9 mouse cellular contexts compared by ENCODE assay signal in genomic region chr8:111715514-111715913, GRCm38 (mm10). TPM values are rescaled to one million over a fixed set of nuclear protein-coding genes. Genes with fewer than 3 reads are reported as not detected.
DNase-seq lines count a peak whose midpoint lies in the region; ATAC-seq and TF ChIP-seq lines count a peak whose summit lies in the region.
"Had no signal": no experiment of that assay in that cellular context is flagged by ENCODE, and none has a peak within 500 bp of the region (broad histone marks: within the 10 kb centered on the region; RNA-seq: fewer than 3 reads in every experiment).

No protein-coding gene starts in this region.

- no peak overlapping the region for H3K4me3 ChIP-seq in hindbrain, embryonic 10.5 days
- H3K4me3 ChIP-seq in hindbrain, postnatal 0 days (ENCODE audit: low read length), result no peak overlapping the region
- H3K4me3 ChIP-seq in midbrain, embryonic 11.5 days (ENCODE audit: low read depth, low read length), result no peak overlapping the region
- H3K4me3 ChIP-seq: liver, embryonic 15.5 days had no signal

- peak overlapping the region; percentile 85 for H3K27ac ChIP-seq in hindbrain, embryonic 10.5 days
- no peak overlapping the region for H3K27ac ChIP-seq in hindbrain, postnatal 0 days
- H3K27ac ChIP-seq in midbrain, embryonic 11.5 days (ENCODE audit: low read depth, low read length), result peak overlapping the region; percentile 25; the same call in 1 of the 2 replicates
- H3K27ac ChIP-seq: liver, embryonic 15.5 days had no signal

- H3K36me3 ChIP-seq in hindbrain, embryonic 10.5 days, result peaks cover 82% of the 10 kb centered on the region
- H3K36me3 ChIP-seq in hindbrain, postnatal 0 days (ENCODE audit: insufficient read depth, low read length), result peaks cover 48% of the 10 kb centered on the region
- peaks cover 28% of the 10 kb centered on the region for H3K36me3 ChIP-seq in midbrain, embryonic 11.5 days (ENCODE audit: control insufficient read depth, insufficient read depth, low read length)

- no peak overlapping the region for H3K4me2 ChIP-seq in hindbrain, postnatal 0 days (ENCODE audit: low read depth, low read length)
- no peak overlapping the region for H3K4me2 ChIP-seq in midbrain, embryonic 11.5 days
- H3K4me2 ChIP-seq: liver, embryonic 15.5 days had no signal

- no peak for DNase-seq in hindbrain, embryonic 10.5 days (ENCODE audit: low spot score)
- no peak for DNase-seq in hindbrain, postnatal 0 days (ENCODE audit: low spot score)
- peak; percentile 36 for DNase-seq in ZHBTc4 (ENCODE audit: low read depth, low spot score)
- DNase-seq in cerebellum, postnatal 25 days, result peak; percentile 28 to 50
- no peak for DNase-seq in midbrain, embryonic 11.5 days (ENCODE audit: low spot score, missing footprints)
- DNase-seq in spleen, postnatal 10 days (ENCODE audit: low spot score in 2 of 2), result no peak

- no peaks in the 10 kb centered on the region for H3K27me3 ChIP-seq in hindbrain, embryonic 10.5 days (ENCODE audit: insufficient read depth, poor library complexity, severe bottlenecking)
- H3K27me3 ChIP-seq in hindbrain, postnatal 0 days (ENCODE audit: insufficient read depth, low read length), result no peaks in the 10 kb centered on the region
- H3K27me3 ChIP-seq in midbrain, embryonic 11.5 days (ENCODE audit: control insufficient read depth, insufficient read depth, low read length), result no peaks in the 10 kb centered on the region

- no peak overlapping the region for H3K9ac ChIP-seq in hindbrain, postnatal 0 days (replicated peaks; ENCODE audit: low read length)
- no peak overlapping the region for H3K9ac ChIP-seq in midbrain, embryonic 11.5 days (ENCODE audit: low read length)
- H3K9ac ChIP-seq: liver, embryonic 15.5 days had no signal

- no peaks in the 10 kb centered on the region for H3K9me3 ChIP-seq in hindbrain, embryonic 10.5 days
- H3K9me3 ChIP-seq in hindbrain, postnatal 0 days (ENCODE audit: low read length), result no peaks in the 10 kb centered on the region
- no peaks in the 10 kb centered on the region for H3K9me3 ChIP-seq in midbrain, embryonic 11.5 days (ENCODE audit: control insufficient read depth, low read length)
- H3K9me3 ChIP-seq: liver, embryonic 15.5 days had no signal

- WGBS in hindbrain, embryonic 10.5 days, result 87% methylated on average over 13 of the region's 13 CpGs
- WGBS in hindbrain, postnatal 0 days, result 71% methylated on average over 13 of the region's 13 CpGs
- WGBS in midbrain, embryonic 11.5 days, result 87% methylated on average over 13 of the region's 13 CpGs

- H3K4me1 ChIP-seq in hindbrain, embryonic 10.5 days (replicated peaks), result peaks cover 38% of the 10 kb centered on the region
- peaks cover 31% of the 10 kb centered on the region for H3K4me1 ChIP-seq in hindbrain, postnatal 0 days (ENCODE audit: insufficient read depth, low read length)
- H3K4me1 ChIP-seq in midbrain, embryonic 11.5 days (ENCODE audit: control insufficient read depth, insufficient read depth, low read length), result peaks cover 24% of the 10 kb centered on the region

- no peak; the same call in none of the 2 replicates for TF ChIP-seq CTCF in hindbrain, postnatal 0 days (IDR thresholded peaks at IDR 0.05; ENCODE audit: low read depth)

- no peak for ATAC-seq in hindbrain, postnatal 0 days
- no peak for ATAC-seq in midbrain, embryonic 11.5 days (ENCODE audit: low FRiP score)
- ATAC-seq in granulocyte monocyte progenitor cell, adult 5-6 weeks (replicated peaks; ENCODE audit: poor library complexity, severe bottlenecking), result no peak

RNA-seq across cellular contexts. Expression of gene Ctrb1, which starts 24.7 kb away (rescaled TPM):
- polyA plus RNA-seq in hindbrain, embryonic 10.5 days (2016; fragmentation: Nextera tagmentation; extraction: Ambion mirVana), result not detected in 2 replicates
- not detected in 2 replicates for total RNA-seq in hindbrain, postnatal 0 days (2014; rRNA removed)
- polyA plus RNA-seq in hindbrain, postnatal 0 days (2015; fragmentation: Nextera tagmentation; extraction: Ambion mirVana), result not detected in 2 replicates
- polyA plus RNA-seq in midbrain, embryonic 11.5 days (2014; fragmentation: Nextera tagmentation; extraction: Ambion mirVana), result not detected in 2 replicates
- not detected in 2 replicates for total RNA-seq in granulocyte monocyte progenitor cell, adult 5-6 weeks (2014; fragmentation: Nextera tagmentation)
- total RNA-seq in granulocyte monocyte progenitor cell, adult 5-6 weeks (2017), result not detected in 2 replicates
- total RNA-seq: left cerebral cortex, adult 18-20 months had no signal

RNA-seq across cellular contexts. Expression of gene Bcar1, which starts 28.1 kb away (rescaled TPM):
- polyA plus RNA-seq in hindbrain, embryonic 10.5 days (2016; fragmentation: Nextera tagmentation; extraction: Ambion mirVana), result 61.6 and 63.9 TPM in 2 replicates
- 93.6 and 100 TPM in 2 replicates for total RNA-seq in hindbrain, postnatal 0 days (2014; rRNA removed)
- polyA plus RNA-seq in hindbrain, postnatal 0 days (2015; fragmentation: Nextera tagmentation; extraction: Ambion mirVana), result 42.6 and 48.8 TPM in 2 replicates
- polyA plus RNA-seq in midbrain, embryonic 11.5 days (2014; fragmentation: Nextera tagmentation; extraction: Ambion mirVana), result 36.2 and 42.1 TPM in 2 replicates
- total RNA-seq in granulocyte monocyte progenitor cell, adult 5-6 weeks (2014; fragmentation: Nextera tagmentation), result not detected in 2 replicates
- total RNA-seq in granulocyte monocyte progenitor cell, adult 5-6 weeks (2017), result not detected in 2 replicates

Comparison
In these comparisons a context has a peak if more than half of its experiments do, and no peak if none do; other contexts are left out.
1. DNase-seq: peak in ZHBTc4 (single experiment) and cerebellum, postnatal 25 days (2 of 2); none in hindbrain, embryonic 10.5 days (single experiment), hindbrain, postnatal 0 days (single experiment), midbrain, embryonic 11.5 days (single experiment) and spleen, postnatal 10 days (0 of 2).